Mouse (Mus musculus) thymus, adult 2 months (tissue): Measurements from ENCODE around the gene Iqcf3. TPM values are rescaled to one million over a fixed set of nuclear protein-coding genes. Genes with fewer than 3 reads are reported as not detected.
"Not testable (repeated sequence)": the region's sequence is repeated elsewhere in the genome, so short reads cannot be mapped to it uniquely, and the experiment has no call there.

ENCODE experiments used
- DNase-seq: peaks from one replicate; pipeline ENCODE4 v3.0.0; 2021
- H3K27ac ChIP-seq: fragments of 200-500 bp; 2 replicates; pipeline ENCODE4 v1.5.1; 2012; ENCODE audit warnings: low read length, control low read depth; ENCODE audit not compliant: control insufficient read depth, insufficient read depth
- H3K27me3 ChIP-seq: fragments of 200-500 bp; 2 replicates; pipeline ENCODE4 v1.6.1; 2012; ENCODE audit warnings: mild to moderate bottlenecking, low read length, moderate library complexity, mixed read lengths; ENCODE audit not compliant: control insufficient read depth, insufficient read depth
- H3K36me3 ChIP-seq: fragments of 200-500 bp; 2 replicates; pipeline ENCODE4 v1.6.1; 2012; ENCODE audit warnings: mild to moderate bottlenecking, low read length, moderate library complexity; ENCODE audit not compliant: control insufficient read depth, insufficient read depth
- H3K4me1 ChIP-seq: fragments of 200-500 bp; replicated peaks from 2 replicates; pipeline ENCODE4 v1.6.1; 2012; ENCODE audit warnings: low read length; ENCODE audit not compliant: control insufficient read depth, insufficient read depth
- H3K4me3 ChIP-seq: fragments of 200-500 bp; 2 replicates; pipeline ENCODE4 v1.5.1; 2012; ENCODE audit warnings: mild to moderate bottlenecking, low read length, control low read depth, moderate library complexity; ENCODE audit not compliant: control insufficient read depth, insufficient read depth
- CTCF ChIP-seq: fragments of 200-500 bp; IDR thresholded peaks from 2 replicates; pipeline ENCODE4 v1.5.1; 2012; ENCODE audit warnings: mild to moderate bottlenecking, control low read depth, low read length, moderate library complexity, borderline replicate concordance; ENCODE audit not compliant: control insufficient read depth, poor library complexity, insufficient read depth; ENCODE audit errors: extremely low read depth
- POLR2A ChIP-seq: fragments of 200-500 bp; IDR thresholded peaks from 2 replicates; pipeline ENCODE4 v1.6.1; 2012; ENCODE audit warnings: mild to moderate bottlenecking, low read length, control low read depth, moderate library complexity; ENCODE audit not compliant: control insufficient read depth, poor library complexity, insufficient read depth; ENCODE audit errors: extremely low read depth
- WGBS: fragments of 180-500 bp; shearing (Covaris S2); methylation state at CpG from one replicate; pipeline ENCODE4 v1.1.7; 2018; 5-methylcytosine and 5-hydroxymethylcytosine counted together
- polyA plus RNA-seq: library from polyadenylated mRNA; depleted of rRNA; stranded (reverse); fragments of >200 nt; gene quantifications from 2 replicates; pipeline ENCODE4 v1.2.3, GENCODE M21; 2012; rRNA removed

Iqcf3 gene
- polyA plus RNA-seq, result 0.18 TPM in 1 of 2 replicates, not detected in the other

DNA sequence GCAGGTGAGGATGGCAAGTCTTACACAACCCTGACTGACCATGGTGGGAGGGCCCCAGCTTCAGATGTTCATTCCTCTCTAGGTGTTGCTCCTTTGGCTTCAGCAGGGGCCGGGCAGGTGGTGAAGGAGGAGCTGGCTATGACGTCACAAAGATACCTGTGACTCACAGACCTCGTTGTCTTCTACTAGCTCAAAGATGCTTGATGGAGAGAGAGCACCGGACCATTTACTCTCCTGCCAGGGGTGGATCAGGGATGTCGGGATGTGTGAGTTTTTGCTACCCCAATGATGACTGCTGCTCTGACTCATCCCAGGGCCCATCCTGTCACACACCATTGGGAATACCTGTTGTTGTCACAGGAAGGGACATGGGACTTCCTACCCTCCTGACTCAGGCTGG lies at the start of gene Iqcf3:
Gene Iqcf3 (minus strand): TSS at position 101 of the 400 bp plus-strand sequence.
- no peaks in the 10 kb centered on the region for H3K36me3 ChIP-seq
- 97% methylated on average over 5 of the region's 5 CpGs for WGBS
- H3K27me3 ChIP-seq, result no peaks in the 10 kb centered on the region
- H3K4me3 ChIP-seq, result no peak within 1 kb of the TSS
- TF ChIP-seq CTCF (no peak), POLR2A (no peak)
- DNase-seq, result no peak
- H3K4me1 ChIP-seq, result no peaks in the 10 kb centered on the region; the same call in 1 of the 2 replicates
- H3K27ac ChIP-seq, result no peak within 1 kb of the TSS

DNA sequence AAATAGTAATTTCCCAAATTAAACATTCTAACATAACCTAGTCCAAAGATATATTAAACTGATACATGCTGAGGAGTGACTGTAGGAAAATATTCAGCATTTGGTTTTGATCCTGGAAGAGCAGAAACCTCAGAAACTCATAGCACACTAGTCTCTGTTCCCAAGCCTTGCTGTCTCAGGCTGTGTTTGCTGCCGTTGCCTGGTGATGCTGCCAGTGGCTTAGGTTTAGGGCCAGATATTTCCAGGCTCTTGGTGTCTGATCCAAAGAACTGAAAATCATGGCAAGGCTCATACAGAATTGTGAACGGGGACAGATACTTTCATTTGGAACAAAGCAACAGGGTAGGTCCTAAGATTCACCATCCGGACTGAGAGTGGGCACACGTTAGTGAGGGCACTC lies 49.3 kb upstream of the Iqcf3 start:
- WGBS, result 90% methylated on average over 4 of the region's 4 CpGs
- no peaks in the 10 kb centered on the region for H3K27me3 ChIP-seq
- no peak for TF ChIP-seq POLR2A
- no peak for TF ChIP-seq CTCF

DNA sequence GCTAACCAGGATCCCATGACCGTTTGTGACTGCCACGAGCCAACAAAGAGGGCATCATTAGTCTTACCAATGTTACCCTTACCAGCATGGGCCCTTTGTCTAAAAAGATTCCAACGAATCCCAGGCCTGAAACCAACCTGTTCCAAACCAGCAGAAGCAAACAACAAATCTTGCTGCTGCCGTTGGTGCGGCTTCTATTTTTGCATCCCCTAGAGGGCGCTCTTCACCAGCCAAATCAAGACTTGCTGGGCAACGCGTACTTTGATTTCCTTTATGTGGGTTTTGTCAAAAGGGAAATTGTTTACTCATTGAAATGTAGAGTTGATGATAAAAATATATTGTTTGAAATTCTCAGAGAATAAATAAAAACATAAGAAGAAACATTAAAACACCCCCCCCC lies 39.1 kb upstream of the Iqcf3 start:
- TF ChIP-seq CTCF (no peak), POLR2A (no peak)
- 28% methylated on average over 8 of the region's 8 CpGs for WGBS
- Histone ChIP-seq H3K4me3 (no peak overlapping the region), H3K36me3 (no peaks in the 10 kb centered on the region), H3K27ac (no peak overlapping the region), H3K27me3 (no peaks in the 10 kb centered on the region), H3K4me1 (no peaks in the 10 kb centered on the region)
- DNase-seq, result peak; percentile 27

More for the DNA sequence above, 49.3 kb upstream of the Iqcf3 start:
- Histone ChIP-seq H3K4me1 (no peaks in the 10 kb centered on the region), H3K27ac (no peak overlapping the region), H3K36me3 (no peaks in the 10 kb centered on the region), H3K4me3 (no peak overlapping the region)
- DNase-seq, result no peak

DNA sequence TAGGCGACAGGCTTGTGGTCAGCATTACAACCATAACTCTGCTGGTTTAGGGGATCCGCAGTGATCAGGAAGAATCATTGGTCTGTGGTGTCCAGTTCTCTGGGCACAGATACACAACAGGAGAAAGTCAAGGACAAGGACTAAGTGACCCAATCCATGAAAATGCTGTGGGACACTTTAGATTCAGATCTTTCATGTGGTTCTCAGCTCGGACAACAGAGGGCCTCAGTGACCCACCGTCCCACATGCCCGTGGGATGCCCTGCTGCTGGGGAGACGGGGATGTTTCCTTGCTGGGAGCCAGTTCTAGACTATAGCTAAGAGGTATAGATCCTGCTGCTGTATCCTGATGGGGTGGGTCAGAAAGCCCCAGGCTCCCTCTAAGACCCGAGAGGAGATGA lies 37.0 kb upstream of the Iqcf3 start:
- Histone ChIP-seq H3K27ac (no peak overlapping the region), H3K36me3 (no peaks in the 10 kb centered on the region), H3K27me3 (no peaks in the 10 kb centered on the region), H3K4me1 (no peaks in the 10 kb centered on the region), H3K4me3 (no peak overlapping the region)
- WGBS, result 47% methylated on average over 7 of the region's 7 CpGs
- DNase-seq, result no peak
- no peak for TF ChIP-seq POLR2A
- TF ChIP-seq CTCF, result no peak

DNA sequence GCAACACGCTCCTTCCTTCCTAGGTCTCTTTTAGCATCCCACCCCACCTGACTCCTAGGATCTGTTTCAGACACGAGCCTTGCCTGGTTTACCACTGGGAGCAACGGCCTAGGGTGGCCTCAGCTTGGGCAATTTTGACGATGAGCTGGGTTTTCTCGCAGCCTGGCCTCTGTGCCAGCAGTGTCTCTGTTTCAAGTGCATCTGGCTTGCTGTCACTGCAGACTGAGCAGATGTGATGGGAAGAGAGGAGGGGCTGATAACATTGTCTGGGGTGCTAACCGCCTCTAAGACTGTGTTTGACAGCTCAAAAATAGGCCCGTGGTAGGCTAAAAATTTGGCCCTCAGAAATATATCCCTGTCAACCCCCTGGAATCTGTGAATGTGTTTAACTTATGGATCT lies 34.4 kb upstream of the Iqcf3 start:
- Histone ChIP-seq H3K27ac (no peak overlapping the region), H3K4me1 (no peaks in the 10 kb centered on the region), H3K36me3 (no peaks in the 10 kb centered on the region), H3K27me3 (no peaks in the 10 kb centered on the region), H3K4me3 (no peak overlapping the region)
- no peak for DNase-seq
- WGBS, result 83% methylated on average over 7 of the region's 7 CpGs
- TF ChIP-seq POLR2A, result no peak
- no peak for TF ChIP-seq CTCF

DNA sequence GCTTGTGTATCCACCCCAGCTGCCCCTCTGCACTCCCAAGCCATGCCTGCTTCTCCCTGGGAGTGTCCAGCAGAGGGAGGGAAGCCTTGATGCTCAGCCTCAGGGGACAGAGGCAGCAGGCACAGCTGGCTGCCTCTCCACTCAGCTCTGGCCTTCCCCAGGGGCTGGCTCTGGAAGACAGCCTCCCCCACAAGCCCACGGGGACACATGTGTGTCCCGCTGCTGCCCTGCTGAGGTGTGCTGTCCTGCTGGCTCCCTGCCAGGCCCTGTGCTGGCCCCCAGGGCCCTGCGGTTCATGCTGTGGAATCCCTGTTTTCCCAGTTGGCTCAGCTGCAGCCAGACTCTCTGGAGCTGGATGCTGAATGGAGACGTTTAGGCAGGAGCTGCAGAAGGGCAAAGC lies 34.0 kb upstream of the Iqcf3 start:
- H3K4me1 ChIP-seq, result not testable (repeated sequence)
- 49% methylated on average over 4 of the region's 4 CpGs for WGBS

DNA sequence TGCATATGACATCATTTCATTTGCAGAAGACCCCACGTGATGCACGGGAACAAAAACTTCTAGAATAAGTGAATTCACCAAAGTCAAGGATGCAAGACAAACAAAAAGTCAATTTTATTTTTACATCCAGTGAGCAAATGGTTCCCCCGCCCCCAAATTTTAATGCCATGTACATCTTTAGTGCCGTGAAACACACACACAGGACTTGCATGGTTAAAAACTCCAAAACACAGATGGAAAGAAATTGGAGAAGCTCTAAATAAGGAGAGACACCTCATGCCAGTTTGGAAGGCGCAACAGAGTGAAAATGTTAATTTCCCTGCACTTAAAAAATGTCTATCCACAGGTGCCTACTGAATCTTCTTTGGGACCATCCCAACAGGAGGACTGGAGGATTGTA lies 30.7 kb upstream of the Iqcf3 start:
- no peak overlapping the region for H3K4me3 ChIP-seq
- no peak for DNase-seq

More for the DNA sequence above, 34.0 kb upstream of the Iqcf3 start:
- not testable (repeated sequence) for DNase-seq, H3K36me3 ChIP-seq, H3K27me3 ChIP-seq, H3K27ac ChIP-seq, H3K4me3 ChIP-seq

More for the DNA sequence above, 30.7 kb upstream of the Iqcf3 start:
- no peaks in the 10 kb centered on the region for H3K36me3 ChIP-seq
- 91% methylated on average over 5 of the region's 5 CpGs for WGBS
- no peak overlapping the region for H3K27ac ChIP-seq
- no peak for TF ChIP-seq CTCF
- TF ChIP-seq POLR2A, result no peak
- no peaks in the 10 kb centered on the region for H3K27me3 ChIP-seq
- no peaks in the 10 kb centered on the region for H3K4me1 ChIP-seq
